Mouse (Mus musculus) bone marrow macrophage, adult 2 months (primary cell): Measurements from ENCODE around the gene Lim2.

Experiments
- CTCF ChIP-seq: IDR thresholded peaks from 2 replicates; pipeline ENCODE4 v1.5.1; 2012; ENCODE audit warnings: low read depth, mild to moderate bottlenecking, low read length, moderate library complexity
- POLR2A ChIP-seq: IDR thresholded peaks from 2 replicates; pipeline ENCODE4 v1.6.1; 2012; ENCODE audit warnings: mild to moderate bottlenecking, low read depth, low read length, borderline replicate concordance

DNA sequence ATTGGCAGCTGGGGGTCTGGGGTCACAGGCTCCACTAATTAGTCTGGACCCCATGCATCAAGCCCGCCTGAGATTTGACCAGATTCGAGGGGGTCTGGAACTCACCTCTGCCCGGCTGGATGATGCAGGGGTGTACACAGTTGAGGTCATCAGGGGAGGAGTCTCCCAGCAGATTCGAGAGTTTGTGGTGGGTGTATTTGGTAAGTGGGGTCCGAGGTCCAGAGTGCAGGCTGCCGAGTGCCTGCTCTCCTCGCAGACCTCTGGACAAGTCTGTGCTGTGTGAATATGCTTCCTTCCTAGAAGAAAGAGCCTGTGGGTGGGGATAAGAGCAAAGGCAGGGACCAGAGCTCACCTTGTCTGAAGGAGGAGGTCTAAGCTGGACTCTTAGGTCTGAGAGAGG is 36.5 kb downstream of the Lim2 start:
- TF ChIP-seq CTCF (no peak), POLR2A (no peak)
